Mouse (Mus musculus): ENCODE measurements around the gene Zc3h4. TPM values are rescaled to one million over a fixed set of nuclear protein-coding genes. Genes with fewer than 3 reads are reported as not detected.
A peak's percentile ranks its signal among the peaks of the same experiment; 100 is the strongest.
"Not testable (repeated sequence)": the region's sequence is repeated elsewhere in the genome, so short reads cannot be mapped to it uniquely, and the experiment has no call there.

Gene Zc3h4
- total RNA-seq (2021) = 10 to 100 TPM; 36.8 to 39.3 TPM

DNA sequence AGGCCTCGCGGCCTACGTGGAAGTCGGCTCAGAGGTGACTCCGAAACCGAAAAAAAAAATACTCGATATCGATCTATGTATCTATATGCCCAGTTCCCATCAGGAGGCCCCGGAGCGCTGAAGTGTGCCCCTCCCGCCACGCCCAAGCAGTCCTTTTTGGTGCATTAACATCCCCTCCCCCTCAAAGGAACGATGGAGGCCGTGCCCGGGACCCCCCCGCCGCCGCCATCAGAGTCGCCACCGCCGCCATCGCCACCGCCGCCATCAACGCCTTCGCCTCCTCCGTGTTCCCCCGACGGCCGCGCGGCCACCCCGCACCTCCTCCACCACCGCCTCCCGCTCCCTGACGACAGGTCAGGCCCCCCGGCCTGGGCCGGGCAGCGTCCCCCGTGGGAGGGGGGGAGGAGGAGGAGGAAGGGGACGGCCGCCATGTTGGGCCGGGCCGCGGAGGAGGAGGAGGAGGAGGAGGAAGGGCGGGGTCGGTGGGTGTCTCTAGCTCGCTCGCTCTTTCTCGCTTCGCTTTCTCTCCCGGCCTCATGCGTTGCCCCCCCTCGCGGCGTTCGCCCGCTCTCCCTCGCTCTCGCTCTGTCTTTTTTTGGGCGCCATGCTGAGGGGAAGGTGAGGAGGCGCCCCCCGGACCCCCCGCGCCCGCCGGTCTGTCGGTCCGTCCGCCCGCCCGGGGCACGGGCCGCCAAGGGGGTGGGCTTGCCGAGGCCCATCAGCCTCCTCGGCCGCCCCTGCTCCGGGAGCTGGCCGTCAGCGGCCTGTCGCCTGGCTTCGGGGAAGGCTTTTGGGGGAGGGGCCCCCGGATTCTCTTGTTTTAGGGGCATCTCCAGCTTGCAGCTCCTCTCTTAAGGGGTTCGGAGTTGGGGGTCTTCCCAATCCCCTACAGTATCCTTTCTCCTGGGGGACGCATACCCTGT lies at the start of gene Zc3h4:
Zc3h4 (plus strand) TSS at position 222 of the 923 bp plus-strand sequence.
- DNase-seq = peak; percentile 92

DNA sequence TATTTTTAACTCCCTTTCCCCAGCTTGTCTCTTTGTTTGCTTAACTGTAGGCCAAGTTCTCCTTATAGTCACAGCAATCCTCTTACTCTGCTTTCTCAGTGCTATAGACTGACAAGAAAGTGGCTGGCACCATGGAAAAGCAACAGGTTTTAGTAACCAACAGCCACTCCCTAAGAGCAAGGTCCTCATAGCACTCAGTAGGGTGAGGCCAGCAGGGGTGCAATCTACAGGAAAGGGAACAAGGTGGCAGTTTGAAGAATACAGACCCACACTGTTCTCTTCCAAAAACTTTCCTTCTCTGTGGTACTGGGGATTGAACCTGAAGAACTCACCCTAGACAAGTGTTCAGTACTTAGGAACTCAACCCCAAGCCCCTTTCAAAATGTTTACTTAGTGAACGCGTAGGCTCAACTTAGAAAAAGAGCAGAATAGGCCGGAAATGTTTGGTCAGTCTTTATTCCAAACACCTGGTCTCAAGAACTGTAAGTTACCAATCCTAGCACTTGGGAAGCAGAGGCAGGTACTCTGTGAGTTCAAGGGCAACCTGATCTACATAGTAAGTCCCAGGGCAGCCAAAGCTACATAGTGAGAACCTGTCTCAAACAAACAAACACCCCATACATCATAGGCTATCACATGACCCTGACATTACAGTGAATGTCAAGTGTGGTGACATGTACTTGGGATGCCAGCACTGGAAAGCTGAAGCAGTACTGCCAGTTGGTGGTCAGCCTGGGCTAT lies 44.7 kb upstream of the Zc3h4 start:
- no peak for DNase-seq

DNA sequence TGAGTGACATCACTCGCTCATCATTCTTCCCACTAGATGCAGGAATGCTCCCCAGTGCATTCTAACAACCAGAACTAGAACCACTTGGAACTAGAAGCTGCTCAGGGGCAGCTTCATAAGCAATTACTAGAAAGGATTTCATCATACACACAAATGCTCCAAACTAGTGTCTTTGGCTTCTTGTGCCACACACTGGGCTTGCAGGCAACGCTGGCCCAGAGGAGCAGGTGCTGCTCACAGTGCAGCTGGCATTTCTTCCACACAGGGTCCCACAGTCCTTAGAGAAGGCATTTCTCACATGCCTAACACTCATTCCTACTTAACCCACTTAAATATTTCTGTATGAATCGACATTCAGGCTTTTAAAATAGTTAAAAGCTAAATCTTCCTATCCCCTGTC lies 43.1 kb upstream of the Zc3h4 start:
- no peak for DNase-seq

DNA sequence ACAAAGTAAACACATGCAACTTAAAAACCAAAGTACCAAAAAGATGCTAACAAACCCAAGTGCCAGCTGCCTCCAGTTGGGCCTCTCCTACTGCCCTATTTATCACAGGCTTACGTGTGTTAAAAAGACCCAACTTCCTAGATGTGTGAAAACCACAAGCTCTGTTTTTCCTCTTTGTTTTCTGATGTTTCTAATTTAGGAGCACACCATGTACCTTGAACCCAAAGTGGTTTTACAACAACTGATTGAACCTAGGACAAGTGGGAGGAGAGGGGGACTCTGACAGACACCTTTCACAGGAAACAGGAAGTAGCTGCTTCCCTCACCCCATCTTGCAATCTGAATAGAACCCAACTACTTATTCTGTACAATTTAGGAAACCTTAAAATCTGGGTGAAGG lies 36.4 kb upstream of the Zc3h4 start:
- DNase-seq = no peak

DNA sequence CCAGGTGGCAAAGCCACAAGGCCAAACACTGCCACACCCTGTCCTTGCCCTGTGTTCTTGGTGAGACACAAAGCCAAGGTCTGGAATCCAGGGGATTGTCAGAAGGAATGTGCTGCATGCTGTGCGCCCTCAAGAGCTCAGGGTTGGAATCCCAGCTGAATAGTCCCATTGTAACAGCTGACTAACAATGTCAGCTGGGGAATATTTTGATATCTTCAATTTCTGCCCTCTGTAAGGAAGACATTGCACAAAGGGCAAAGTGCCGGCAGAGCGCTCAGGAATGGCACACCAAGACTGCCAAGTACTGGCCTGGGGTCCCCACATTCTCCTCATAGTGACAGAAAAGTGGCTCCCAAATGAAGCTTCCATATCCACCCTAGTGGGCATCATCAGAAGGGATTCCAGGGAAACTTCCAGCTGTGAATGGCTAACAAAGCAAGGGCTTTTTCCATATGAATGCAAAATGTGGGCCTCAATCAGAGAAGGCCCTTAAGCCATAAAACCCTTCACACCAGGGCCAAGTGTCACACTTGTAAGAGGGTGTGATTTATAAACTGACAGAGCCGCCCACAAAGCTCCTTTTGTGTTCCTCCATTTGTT lies 35.7 kb upstream of the Zc3h4 start:
- DNase-seq = peak; percentile 17

DNA sequence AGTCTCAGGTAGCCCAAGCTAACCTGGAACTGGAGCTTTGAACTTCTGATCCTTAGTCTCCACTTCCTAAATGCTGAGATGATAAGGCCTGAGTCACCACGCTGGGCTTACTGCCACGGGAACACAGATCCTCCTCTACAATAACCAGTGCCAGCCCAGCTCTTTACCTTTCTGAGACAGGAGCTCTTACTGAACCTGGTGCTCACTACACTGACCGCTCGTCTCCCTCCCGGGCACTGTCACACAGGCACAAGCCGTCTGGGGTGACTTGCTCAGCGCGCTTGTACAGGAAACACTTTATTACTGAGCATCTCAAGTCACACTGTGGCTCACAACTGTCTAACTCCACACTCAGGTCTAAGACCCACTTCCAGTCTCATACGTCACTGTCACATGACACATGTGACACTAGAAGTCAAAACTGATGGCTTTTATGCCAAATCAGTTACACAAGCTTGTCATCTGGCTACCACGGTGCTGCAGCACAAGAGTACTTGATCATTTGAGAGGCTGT lies 34.5 kb upstream of the Zc3h4 start:
- peak; percentile 17 for DNase-seq

DNA sequence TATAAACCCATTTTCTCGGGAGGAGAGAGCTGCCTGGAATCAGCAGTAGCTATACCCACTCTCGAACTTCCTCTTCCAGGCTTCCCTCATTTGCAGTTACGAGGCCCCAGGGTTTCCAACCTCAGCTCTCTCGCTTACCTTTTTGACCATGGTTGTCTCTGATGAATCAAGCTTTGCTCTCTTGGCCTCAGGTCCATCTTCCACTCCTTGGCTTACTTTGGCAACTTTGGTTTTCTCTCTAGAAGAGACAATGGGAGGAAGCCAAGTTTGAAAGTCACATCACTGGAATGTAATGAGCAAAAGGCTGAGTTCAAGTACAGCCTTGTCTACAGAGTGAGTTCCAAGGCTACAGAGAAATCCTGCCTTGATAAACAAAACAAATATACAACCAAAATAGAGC lies 34.0 kb upstream of the Zc3h4 start:
- no peak for DNase-seq

DNA sequence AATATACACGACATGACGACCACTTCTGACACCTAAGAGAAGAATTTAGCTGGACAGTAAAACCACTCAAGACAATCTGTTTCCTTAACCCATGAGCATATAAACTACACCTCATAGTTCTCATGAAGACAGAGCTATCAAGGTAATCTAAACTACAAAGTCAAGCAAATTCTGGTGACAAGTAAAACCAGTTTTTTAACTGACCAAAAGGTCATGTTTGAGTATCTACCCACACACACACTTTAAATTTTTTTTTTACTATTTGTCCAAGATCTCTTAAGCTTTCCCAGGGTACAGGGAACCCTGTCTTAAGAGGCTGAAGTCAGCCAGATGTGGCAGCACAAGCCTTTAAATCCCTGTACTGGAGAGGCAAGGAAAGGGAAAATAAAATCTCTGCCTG lies 31.9 kb upstream of the Zc3h4 start:
- no peak for DNase-seq

DNA sequence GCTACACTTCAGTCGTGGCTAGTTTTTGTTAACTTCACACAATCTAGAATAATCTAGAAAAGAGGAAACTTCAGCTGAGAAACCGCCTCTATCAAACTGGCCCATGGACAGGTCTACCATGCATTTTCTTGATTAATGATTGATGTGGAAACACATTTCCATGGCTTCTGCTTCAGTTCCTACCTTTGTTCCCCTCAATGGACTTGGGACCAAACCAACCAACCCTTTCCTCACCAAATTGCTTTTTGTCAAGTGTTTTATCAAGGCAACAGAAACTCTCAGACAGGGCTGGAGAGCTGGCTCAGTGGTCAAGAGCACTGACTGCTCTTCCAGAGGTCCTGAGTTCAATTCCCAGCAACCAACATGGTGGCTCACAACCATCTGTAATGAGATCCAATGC lies 30.1 kb upstream of the Zc3h4 start:
- no peak for DNase-seq

DNA sequence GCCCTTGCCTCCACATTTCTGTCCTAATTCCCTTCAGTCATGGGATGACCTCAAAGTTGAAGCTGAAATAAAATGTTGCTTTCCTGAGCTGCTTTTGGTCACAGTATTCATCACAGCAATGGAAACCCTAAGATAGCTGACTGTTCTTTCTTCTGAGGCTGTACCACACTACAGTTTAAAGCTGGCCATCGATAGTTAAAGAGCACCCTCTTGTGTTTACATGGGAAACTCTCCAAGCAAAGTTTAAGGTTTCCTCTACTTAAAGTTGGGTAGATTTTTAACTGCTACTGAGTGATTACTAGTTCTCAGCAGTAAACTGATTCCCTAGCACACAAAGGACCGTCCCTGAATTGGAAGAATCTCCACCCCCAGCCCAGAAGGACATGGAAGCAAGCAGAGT lies 27.0 kb upstream of the Zc3h4 start:
- no peak for DNase-seq

DNA sequence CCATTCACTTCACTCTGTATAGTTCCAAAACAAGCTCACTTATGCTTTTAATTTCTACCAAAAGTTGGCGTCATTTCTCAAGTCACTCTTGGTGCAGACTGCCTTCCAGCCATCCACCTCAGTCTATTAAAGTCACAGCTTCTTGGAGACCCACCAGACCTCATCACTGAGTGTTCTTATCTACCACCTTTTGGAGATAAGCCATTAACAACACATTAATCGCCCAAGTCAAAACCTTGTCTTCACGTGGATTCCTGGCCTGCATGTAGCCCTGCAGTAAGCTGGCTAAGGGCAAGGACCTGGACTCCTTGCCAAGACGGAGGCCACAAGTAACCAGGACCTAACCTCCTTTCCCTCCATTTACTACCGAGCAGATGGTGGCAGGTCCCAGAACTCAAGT lies 25.7 kb upstream of the Zc3h4 start:
- DNase-seq = no peak

DNA sequence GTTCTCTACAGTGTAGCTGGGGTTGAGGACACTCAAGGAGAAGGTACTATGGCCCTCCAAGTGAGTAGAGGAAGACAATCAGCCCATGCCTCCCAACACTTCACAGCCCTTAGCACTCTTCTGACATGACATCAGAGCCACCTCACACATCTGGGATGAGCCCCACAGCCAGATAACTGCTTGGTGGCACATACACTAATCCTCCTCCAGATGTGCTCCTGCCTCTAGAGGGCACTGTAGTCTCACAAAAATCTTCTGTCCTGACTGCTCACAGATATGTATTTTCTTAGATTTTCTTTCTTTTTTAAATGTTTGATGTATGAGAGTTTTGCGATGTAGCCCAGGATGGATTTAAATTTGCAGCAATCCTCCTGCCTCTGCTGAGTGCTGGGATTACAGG lies 24.2 kb upstream of the Zc3h4 start:
- DNase-seq = peak; percentile 70

DNA sequence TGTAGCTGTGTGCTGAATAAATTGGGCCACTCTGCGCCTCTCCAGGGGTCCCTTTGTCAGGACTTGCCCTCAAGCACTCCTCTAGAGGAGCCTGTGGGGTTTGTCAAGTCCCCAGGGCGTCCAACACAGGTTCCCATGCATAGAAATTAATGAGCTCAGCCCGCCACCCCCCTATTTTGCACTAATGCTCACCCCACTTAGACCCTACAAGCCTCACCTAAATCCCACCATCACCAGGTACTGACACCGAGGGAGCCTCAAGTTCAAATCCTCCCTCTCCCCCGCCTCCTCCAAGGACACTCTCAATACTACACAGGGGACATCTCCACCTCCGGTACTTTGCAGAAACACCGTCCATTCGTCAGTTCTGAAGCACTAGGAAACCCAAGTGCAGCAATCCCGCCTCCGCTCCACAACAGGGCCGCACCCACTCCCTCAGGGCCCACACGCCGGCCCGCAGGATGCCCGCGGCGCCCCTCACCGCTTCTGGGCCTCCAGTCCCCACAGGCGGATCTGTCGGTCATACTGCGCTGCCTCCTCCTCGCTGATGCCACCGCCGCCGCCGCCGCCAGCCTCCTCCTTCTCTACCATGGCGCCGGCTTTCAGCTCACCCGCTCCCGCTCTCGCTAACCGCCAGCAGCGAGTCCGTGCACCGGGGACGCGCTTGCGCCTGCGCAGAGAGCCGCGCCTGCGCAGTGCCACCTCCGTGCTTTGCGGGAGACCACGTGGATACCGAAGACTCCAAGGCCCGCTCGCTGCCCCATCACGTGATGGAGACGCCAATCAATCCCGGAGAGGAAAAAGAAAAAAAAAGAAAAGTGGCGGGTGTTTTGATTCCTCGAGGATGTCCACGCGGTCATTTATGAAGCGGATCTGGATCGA lies 13.3 kb upstream of the Zc3h4 start, which contains the start of gene Sae1:
Sae1 (minus strand) TSS at position 647 of the 882 bp plus-strand sequence.
- peak; percentile 98 for DNase-seq

DNA sequence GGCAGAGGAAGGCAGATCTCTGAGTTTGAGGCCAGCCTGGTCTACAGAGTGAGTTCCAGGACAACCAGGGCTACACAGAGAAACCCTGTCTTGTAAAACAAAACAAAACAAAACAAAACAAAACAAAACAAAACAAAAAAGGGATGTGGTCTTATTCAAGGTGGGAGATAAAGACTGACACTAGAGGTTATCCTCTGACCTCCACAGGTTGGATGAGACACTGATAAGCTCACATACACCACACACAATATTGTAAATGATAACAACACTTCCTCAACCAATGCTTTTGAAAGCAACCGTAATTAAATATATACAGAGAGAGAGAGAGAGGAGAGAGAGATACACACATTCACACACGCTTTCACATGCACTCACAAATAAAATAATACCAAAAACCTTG lies 10.8 kb upstream of the Zc3h4 start:
- DNase-seq = not testable (repeated sequence)

DNA sequence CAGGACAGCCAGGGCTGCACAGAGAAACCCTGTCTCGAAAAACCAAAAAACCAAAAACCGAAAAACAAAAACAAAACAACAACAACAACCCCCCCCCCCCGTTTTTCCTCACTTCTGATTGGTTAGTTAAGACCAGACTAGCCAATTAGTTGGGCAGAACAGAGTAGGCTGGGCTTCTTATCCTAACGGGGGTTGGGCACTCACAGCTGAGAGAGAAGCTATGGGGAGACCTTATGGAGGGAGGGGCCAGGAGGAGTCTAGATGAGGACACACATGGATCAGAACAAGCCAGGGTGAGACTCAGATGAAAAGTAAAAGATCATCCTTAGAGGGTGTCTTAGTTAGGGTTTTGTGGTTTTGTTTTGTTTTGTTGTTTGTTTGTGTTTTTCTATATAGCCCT lies 7.8 kb upstream of the Zc3h4 start:
- no peak for DNase-seq

DNA sequence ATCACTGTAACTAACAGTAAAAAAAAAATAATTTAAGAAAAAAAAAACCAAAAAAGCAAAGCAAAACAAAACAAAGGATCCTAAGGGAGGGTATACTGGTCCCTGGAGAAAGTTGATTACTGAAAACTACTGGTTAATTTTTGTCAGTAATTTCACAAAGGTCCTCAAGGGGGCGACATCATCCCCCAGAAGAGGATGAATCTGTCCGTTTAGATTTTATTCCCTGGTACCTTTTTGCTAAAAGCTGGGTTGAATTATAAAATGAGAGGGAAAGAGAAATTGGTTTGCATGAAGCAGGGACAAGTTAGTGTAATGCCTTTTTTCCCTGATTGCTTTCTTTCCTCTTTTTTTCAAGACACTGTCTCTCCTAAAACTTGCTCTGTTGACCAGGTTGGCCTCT lies 4.8 kb upstream of the Zc3h4 start:
- peak; percentile 57 for DNase-seq

DNA sequence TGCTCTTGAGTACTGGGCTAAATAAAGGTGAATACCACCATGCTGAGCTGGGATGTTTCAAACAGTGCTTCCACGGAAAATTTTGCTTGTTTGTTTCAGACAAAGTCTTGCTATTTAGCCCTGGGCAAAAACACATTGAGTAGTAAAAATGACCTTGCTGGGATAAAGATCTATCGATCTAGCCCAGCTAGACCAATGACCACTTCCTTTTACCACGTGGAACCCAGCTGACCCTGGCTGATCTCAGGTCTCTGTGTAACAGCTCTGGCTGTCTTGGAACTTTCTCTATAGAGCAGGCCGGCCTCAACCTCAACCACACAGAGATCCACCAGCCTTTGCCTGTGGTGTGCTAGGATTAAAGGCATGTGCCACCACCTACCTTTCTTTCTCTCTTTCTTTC lies 3.2 kb upstream of the Zc3h4 start:
- DNase-seq = no peak

DNA sequence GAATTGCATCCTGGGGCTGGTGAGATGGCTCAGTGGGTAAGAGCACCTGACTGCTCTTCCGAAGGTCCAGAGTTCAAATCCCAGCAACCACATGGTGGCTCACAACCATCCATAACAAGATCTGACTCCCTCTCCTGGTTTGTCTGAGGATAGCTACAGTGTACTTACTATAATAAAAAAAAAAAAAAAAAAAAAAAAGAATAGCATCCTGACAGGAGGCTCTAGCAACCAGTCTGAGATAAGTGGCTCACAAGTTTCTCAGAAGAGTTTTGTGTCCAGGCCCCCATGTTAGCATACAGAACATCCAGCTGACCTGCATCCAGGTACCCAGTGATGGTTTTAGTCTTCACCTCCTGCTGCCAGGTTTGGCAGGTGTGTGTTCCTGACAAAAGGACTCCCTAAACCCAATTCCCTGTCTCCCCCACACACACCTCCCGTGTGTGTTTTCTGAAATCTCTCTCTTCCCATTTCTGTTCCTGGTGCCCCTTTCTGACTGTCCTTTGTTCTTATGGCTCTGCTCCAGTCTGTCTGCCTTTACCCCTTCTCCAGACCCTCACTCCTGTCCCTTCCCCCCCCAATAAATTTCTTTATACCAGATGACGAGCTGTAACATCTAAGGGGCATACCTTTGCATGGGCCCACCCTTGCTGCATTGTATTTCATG lies 2.2 kb upstream of the Zc3h4 start:
- DNase-seq = no peak

DNA sequence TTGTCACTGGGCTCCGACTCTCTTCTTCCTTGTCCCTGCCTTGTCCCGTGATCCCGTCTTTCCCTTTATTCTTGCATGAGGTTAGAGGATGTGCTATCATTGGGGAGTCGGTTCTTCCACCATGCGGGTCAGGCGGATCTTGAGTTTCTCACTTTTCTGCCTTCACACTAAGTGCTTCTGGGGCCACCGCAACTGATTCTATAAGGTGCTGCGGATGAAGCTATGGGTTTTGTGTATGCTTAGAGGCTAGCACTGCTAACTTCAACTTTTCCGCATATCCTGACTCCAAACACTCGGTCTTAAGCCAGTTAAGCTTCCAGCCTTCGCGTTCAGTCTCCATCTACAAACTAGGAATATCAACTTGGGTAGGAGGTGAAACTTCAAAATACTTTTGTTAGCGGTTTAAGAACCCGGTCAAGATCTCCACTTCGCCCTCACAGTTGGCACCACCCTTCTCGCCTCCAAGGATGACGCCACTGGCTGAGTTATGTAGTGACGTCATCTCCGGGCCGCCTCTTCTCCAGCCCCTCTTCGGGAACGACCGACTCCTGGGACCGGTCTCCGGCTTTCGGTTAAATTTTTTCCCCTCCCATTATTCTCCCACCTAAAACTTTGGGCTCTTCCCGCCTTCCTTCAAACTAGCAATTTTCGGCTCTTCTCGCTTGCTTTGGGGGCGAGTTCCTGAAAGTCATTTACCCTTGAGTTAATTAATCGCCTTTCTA lies 1.5 kb upstream of the Zc3h4 start:
- DNase-seq = peak; percentile 93

DNA sequence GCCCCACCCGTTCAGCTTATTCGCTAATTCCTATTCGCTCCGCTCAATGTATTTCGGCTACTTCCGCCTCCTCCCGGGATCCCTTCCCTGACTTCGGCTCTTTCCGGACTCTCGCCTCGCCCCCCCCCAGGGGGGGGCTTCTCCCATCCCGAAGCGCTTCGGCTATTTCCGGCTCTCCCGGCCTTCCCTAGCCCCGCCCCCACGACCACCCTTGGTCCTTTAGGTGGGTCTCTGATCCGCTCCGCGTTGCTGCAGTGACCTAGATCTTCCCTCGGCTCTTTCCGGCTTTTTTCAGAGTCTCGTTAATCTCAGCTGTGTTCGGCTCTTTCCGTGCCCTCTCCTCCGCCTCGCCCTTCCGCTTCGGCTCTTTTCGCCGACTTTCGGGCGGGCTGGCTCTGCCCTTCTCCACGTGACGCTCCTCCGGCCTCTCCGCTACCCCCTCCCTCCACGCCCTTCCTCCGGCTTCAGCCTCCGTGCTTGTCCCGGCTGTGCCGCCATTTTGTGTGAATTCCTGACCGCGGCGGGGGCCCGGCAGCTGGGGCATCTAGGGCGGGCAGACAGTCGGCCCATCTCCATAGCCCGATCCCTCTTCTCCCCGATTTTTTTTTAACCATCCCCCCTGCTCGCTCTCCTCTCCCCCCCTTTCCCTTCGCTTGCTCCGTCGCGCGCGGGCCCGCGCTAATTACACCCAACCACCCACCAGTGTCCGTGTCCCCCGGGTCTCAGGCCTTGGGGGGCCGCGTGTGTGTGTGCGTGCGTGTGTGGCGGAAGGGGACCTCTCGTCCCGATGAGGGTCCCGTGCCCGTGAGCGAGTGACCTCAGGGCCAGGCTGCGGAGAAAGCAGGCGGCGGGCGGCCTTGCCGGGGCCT lies 656 bp upstream of the Zc3h4 start:
- peak; percentile 99 for DNase-seq

Measured in heart, postnatal 4 days (tissue).